In genomic region chr1:165748053-165748452, GRCm38 (mm10) we compare ENCODE assay signal across 19 mouse cellular contexts. TPM values are rescaled to one million over a fixed set of nuclear protein-coding genes. Genes with fewer than 3 reads are reported as not detected.
A peak's percentile ranks its signal among the peaks of the same experiment; 100 is the strongest.
DNase-seq lines count a peak whose midpoint lies in the region; ATAC-seq and TF ChIP-seq lines count a peak whose summit lies in the region.
"Had no signal": no experiment of that assay in that cellular context is flagged by ENCODE, and none has a peak within 500 bp of the region (broad histone marks: within the 10 kb centered on the region; RNA-seq: fewer than 3 reads in every experiment).

No protein-coding gene starts in this region.

- no peaks in the 10 kb centered on the region for H3K9me3 ChIP-seq in heart, embryonic 12.5 days (replicated peaks)
- no peaks in the 10 kb centered on the region for H3K9me3 ChIP-seq in kidney, embryonic 16.5 days (ENCODE audit: low read length)
- H3K9me3 ChIP-seq in intestine, embryonic 16.5 days (ENCODE audit: control insufficient read depth, low read length): no peaks in the 10 kb centered on the region
- no peaks in the 10 kb centered on the region for H3K9me3 ChIP-seq in hindbrain, postnatal 0 days (ENCODE audit: low read length)
- H3K9me3 ChIP-seq: limb, embryonic 15.5 days; midbrain, embryonic 10.5 days had no signal

- no peak overlapping the region for H3K9ac ChIP-seq in heart, embryonic 12.5 days
- no peak overlapping the region for H3K9ac ChIP-seq in kidney, embryonic 16.5 days (replicated peaks; ENCODE audit: low read length)
- no peak overlapping the region for H3K9ac ChIP-seq in intestine, embryonic 16.5 days (ENCODE audit: low read depth, low read length)
- H3K9ac ChIP-seq in hindbrain, postnatal 0 days (replicated peaks; ENCODE audit: low read length): no peak overlapping the region
- H3K9ac ChIP-seq: limb, embryonic 15.5 days had no signal

- no peak for TF ChIP-seq CTCF in hindbrain, postnatal 0 days (IDR thresholded peaks at IDR 0.05; ENCODE audit: low read depth)

- no peaks in the 10 kb centered on the region for H3K27me3 ChIP-seq in heart, embryonic 12.5 days (replicated peaks)
- H3K27me3 ChIP-seq in kidney, embryonic 16.5 days (ENCODE audit: insufficient read depth, low read length): 0 out of 2 replicates have a peak, but pooled peaks cover 3% of the 10 kb centered on the region
- no peaks in the 10 kb centered on the region for H3K27me3 ChIP-seq in intestine, embryonic 16.5 days (replicated peaks; ENCODE audit: control insufficient read depth, insufficient read depth, low read length)
- no peaks in the 10 kb centered on the region for H3K27me3 ChIP-seq in hindbrain, postnatal 0 days (ENCODE audit: insufficient read depth, low read length)
- H3K27me3 ChIP-seq: limb, embryonic 15.5 days had no signal

- no peaks in the 10 kb centered on the region for H3K36me3 ChIP-seq in heart, embryonic 12.5 days
- H3K36me3 ChIP-seq in kidney, embryonic 16.5 days (ENCODE audit: insufficient read depth, low read length): no peaks in the 10 kb centered on the region
- no peaks in the 10 kb centered on the region for H3K36me3 ChIP-seq in intestine, embryonic 16.5 days (ENCODE audit: control insufficient read depth, insufficient read depth, low read length)
- no peaks in the 10 kb centered on the region for H3K36me3 ChIP-seq in hindbrain, postnatal 0 days (ENCODE audit: insufficient read depth, low read length)
- H3K36me3 ChIP-seq: limb, embryonic 15.5 days; midbrain, embryonic 10.5 days had no signal

- peaks cover 23% of the 10 kb centered on the region for H3K4me1 ChIP-seq in heart, embryonic 12.5 days (replicated peaks)
- peaks cover 5% of the 10 kb centered on the region; the same call in 1 of the 2 replicates for H3K4me1 ChIP-seq in kidney, embryonic 16.5 days (ENCODE audit: insufficient read depth, low read length)
- no peaks in the 10 kb centered on the region for H3K4me1 ChIP-seq in intestine, embryonic 16.5 days (ENCODE audit: control insufficient read depth, insufficient read depth, low read length)
- H3K4me1 ChIP-seq in hindbrain, postnatal 0 days (ENCODE audit: insufficient read depth, low read length): no peaks in the 10 kb centered on the region
- H3K4me1 ChIP-seq: limb, embryonic 15.5 days; midbrain, embryonic 10.5 days had no signal

- WGBS in heart, embryonic 12.5 days: 25% methylated on average over 11 of the region's 11 CpGs
- WGBS in kidney, embryonic 16.5 days: 7% methylated on average over 11 of the region's 11 CpGs
- 24% methylated on average over 11 of the region's 11 CpGs for WGBS in intestine, embryonic 16.5 days
- WGBS in hindbrain, postnatal 0 days: 33% methylated on average over 11 of the region's 11 CpGs

- H3K4me2 ChIP-seq in heart, embryonic 12.5 days: peak overlapping the region; percentile 19; the same call in 1 of the 2 replicates
- H3K4me2 ChIP-seq in kidney, embryonic 16.5 days (replicated peaks; ENCODE audit: low read depth, low read length): no peak overlapping the region
- 0 out of 2 replicates have a peak overlapping the region, but pooled peaks have one; percentile 2 for H3K4me2 ChIP-seq in intestine, embryonic 16.5 days (ENCODE audit: low read depth, low read length)
- no peak overlapping the region for H3K4me2 ChIP-seq in hindbrain, postnatal 0 days (ENCODE audit: low read depth, low read length)
- H3K4me2 ChIP-seq: limb, embryonic 15.5 days had no signal

- H3K4me3 ChIP-seq in heart, embryonic 12.5 days: no peak overlapping the region
- H3K4me3 ChIP-seq in kidney, embryonic 16.5 days (ENCODE audit: low read length): no peak overlapping the region
- H3K4me3 ChIP-seq in intestine, embryonic 16.5 days (ENCODE audit: low read length): no peak overlapping the region
- H3K4me3 ChIP-seq in hindbrain, postnatal 0 days (ENCODE audit: low read length): no peak overlapping the region
- H3K4me3 ChIP-seq: limb, embryonic 15.5 days; midbrain, embryonic 10.5 days had no signal

- peak; percentile 51; the same call in 1 of the 2 replicates for ATAC-seq in heart, embryonic 12.5 days (ENCODE audit: insufficient number of reproducible peaks, low FRiP score)
- peak; percentile 93 for ATAC-seq in kidney, embryonic 16.5 days (ENCODE audit: low FRiP score, low TSS enrichment)
- peak; percentile 81 for ATAC-seq in intestine, embryonic 16.5 days
- ATAC-seq in megakaryocyte-erythroid progenitor cell, adult 5-6 weeks (replicated peaks; ENCODE audit: low FRiP score, low TSS enrichment, poor library complexity, severe bottlenecking): no peak
- ATAC-seq in hindbrain, postnatal 0 days: no peak
- ATAC-seq: Patski had no signal

- no peak for DNase-seq in heart, adult 18-20 months
- no peak for DNase-seq in kidney, adult 8-10 months
- peak; percentile 57 for DNase-seq in embryo, embryonic 10.5 days (ENCODE audit: low spot score)
- no peak for DNase-seq in hindbrain, postnatal 0 days (ENCODE audit: low spot score)
- DNase-seq: B cell, adult 2 months; cerebellum, adult 9-11 months; gastrocnemius, postnatal 14 days; kidney, adult 18-20 months; layer of hippocampus, adult 9-11 months; lung, adult 2 months; right cerebral cortex, postnatal 14 days; thymus, adult 2 months had no signal

- H3K27ac ChIP-seq in heart, embryonic 12.5 days (ENCODE audit: poor library complexity, severe bottlenecking): no peak overlapping the region
- no peak overlapping the region for H3K27ac ChIP-seq in kidney, embryonic 16.5 days (ENCODE audit: low read length)
- no peak overlapping the region for H3K27ac ChIP-seq in intestine, embryonic 16.5 days (ENCODE audit: low read length)
- no peak overlapping the region for H3K27ac ChIP-seq in hindbrain, postnatal 0 days
- H3K27ac ChIP-seq: limb, embryonic 15.5 days; midbrain, embryonic 10.5 days had no signal

RNA-seq across cellular contexts. Expression of gene Creg1, which starts 15.5 kb away (rescaled TPM):
- 94.9 and 109 TPM in 2 replicates for polyA plus RNA-seq in heart, embryonic 12.5 days (2016; fragmentation: Nextera tagmentation; extraction: Ambion mirVana)
- total RNA-seq in heart, adult 18-20 months (2021): 10 to 100 TPM; 88.6 to 92.2 TPM
- 62.2 and 63.5 TPM in 2 replicates for polyA plus RNA-seq in kidney, embryonic 16.5 days (2015; fragmentation: Nextera tagmentation; extraction: Ambion mirVana)
- 122 and 142 TPM in 2 replicates for polyA plus RNA-seq in intestine, embryonic 16.5 days (2015; fragmentation: Nextera tagmentation; extraction: Ambion mirVana)
- 189 and 232 TPM in 2 replicates for total RNA-seq in megakaryocyte-erythroid progenitor cell, adult 5-6 weeks (2014; fragmentation: Nextera tagmentation)
- total RNA-seq in megakaryocyte-erythroid progenitor cell, adult 5-6 weeks (2017): 159 and 165 TPM in 2 replicates
- 25.3 and 27.5 TPM in 2 replicates for total RNA-seq in hindbrain, postnatal 0 days (2014; rRNA removed)
- 48.0 and 48.8 TPM in 2 replicates for polyA plus RNA-seq in hindbrain, postnatal 0 days (2015; fragmentation: Nextera tagmentation; extraction: Ambion mirVana)

RNA-seq across cellular contexts. Expression of gene Rcsd1, which starts 38.5 kb away (rescaled TPM):
- 113 and 122 TPM in 2 replicates for polyA plus RNA-seq in heart, embryonic 12.5 days (2016; fragmentation: Nextera tagmentation; extraction: Ambion mirVana)
- total RNA-seq in heart, adult 18-20 months (2021): 10 to 100 TPM; 66.6 to 67.6 TPM
- polyA plus RNA-seq in kidney, embryonic 16.5 days (2015; fragmentation: Nextera tagmentation; extraction: Ambion mirVana): 54.9 and 61.4 TPM in 2 replicates
- polyA plus RNA-seq in intestine, embryonic 16.5 days (2015; fragmentation: Nextera tagmentation; extraction: Ambion mirVana): 28.7 and 32.4 TPM in 2 replicates
- total RNA-seq in megakaryocyte-erythroid progenitor cell, adult 5-6 weeks (2014; fragmentation: Nextera tagmentation): 9.9 and 19.4 TPM in 2 replicates
- 11.1 TPM in 2 replicates for total RNA-seq in megakaryocyte-erythroid progenitor cell, adult 5-6 weeks (2017)
- 6.0 and 9.0 TPM in 2 replicates for total RNA-seq in hindbrain, postnatal 0 days (2014; rRNA removed)
- 8.5 and 9.2 TPM in 2 replicates for polyA plus RNA-seq in hindbrain, postnatal 0 days (2015; fragmentation: Nextera tagmentation; extraction: Ambion mirVana)

RNA-seq across cellular contexts. Expression of gene Cd247, which starts 40.4 kb away (rescaled TPM):
- 0.38 and 0.49 TPM in 2 replicates for polyA plus RNA-seq in heart, embryonic 12.5 days (2016; fragmentation: Nextera tagmentation; extraction: Ambion mirVana)
- 1 to 10 TPM in 1 of 2 experiments, under 1 TPM in 1; 0.37 to 2.1 TPM for total RNA-seq in heart, adult 18-20 months (2021)
- polyA plus RNA-seq in kidney, embryonic 16.5 days (2015; fragmentation: Nextera tagmentation; extraction: Ambion mirVana): 0.91 and 1.6 TPM in 2 replicates
- polyA plus RNA-seq in intestine, embryonic 16.5 days (2015; fragmentation: Nextera tagmentation; extraction: Ambion mirVana): 0.21 and 0.51 TPM in 2 replicates
- total RNA-seq in megakaryocyte-erythroid progenitor cell, adult 5-6 weeks (2014; fragmentation: Nextera tagmentation): 6.2 and 8.1 TPM in 2 replicates
- total RNA-seq in megakaryocyte-erythroid progenitor cell, adult 5-6 weeks (2017): 7.5 TPM in 1 of 2 replicates, not detected in the other
- not detected in 2 replicates for total RNA-seq in hindbrain, postnatal 0 days (2014; rRNA removed)
- 0.39 and 0.55 TPM in 2 replicates for polyA plus RNA-seq in hindbrain, postnatal 0 days (2015; fragmentation: Nextera tagmentation; extraction: Ambion mirVana)

Comparison
In these comparisons a context has a peak if more than half of its experiments do, and no peak if none do; other contexts are left out.
1. ATAC-seq: peak in heart, embryonic 12.5 days (single experiment), kidney, embryonic 16.5 days (single experiment) and intestine, embryonic 16.5 days (single experiment); none in megakaryocyte-erythroid progenitor cell, adult 5-6 weeks (single experiment) and hindbrain, postnatal 0 days (single experiment).
2. H3K4me2 ChIP-seq: peak in heart, embryonic 12.5 days (single experiment) and intestine, embryonic 16.5 days (single experiment); none in kidney, embryonic 16.5 days (single experiment) and hindbrain, postnatal 0 days (single experiment).